Mouse (Mus musculus) lung, embryonic 15.5 days (tissue): Measurements from ENCODE around the gene Tbk1. TPM values are rescaled to one million over a fixed set of nuclear protein-coding genes. Genes with fewer than 3 reads are reported as not detected.

Experiments used
- ATAC-seq: fragments of 200-750 bp; cut with Nextera tagmentation; 2 replicates; pipeline ENCODE4 v1.8.0; 2017; ENCODE audit warnings: moderate number of reproducible peaks, borderline replicate concordance; ENCODE audit not compliant: low FRiP score, low TSS enrichment; ENCODE audit errors: extremely low read depth
- H3K27ac ChIP-seq: fragments of 300-500 bp; sonication (generic); 2 replicates; pipeline ENCODE4 v1.5.1; 2015; ENCODE audit warnings: moderate library complexity, mild to moderate bottlenecking, inconsistent platforms
- H3K27me3 ChIP-seq: fragments of 300-500 bp; sonication (generic); 2 replicates; pipeline ENCODE4 v1.6.1; 2015; ENCODE audit warnings: inconsistent platforms
- H3K36me3 ChIP-seq: fragments of 300-500 bp; sonication (generic); 2 replicates; pipeline ENCODE4 v1.6.1; 2015; ENCODE audit warnings: inconsistent platforms
- H3K4me1 ChIP-seq: fragments of 300-500 bp; sonication (generic); 2 replicates; pipeline ENCODE4 v1.6.1; 2015; ENCODE audit warnings: inconsistent platforms
- H3K4me2 ChIP-seq: fragments of 300-500 bp; sonication (generic); 2 replicates; pipeline ENCODE4 v1.6.1; 2015; ENCODE audit warnings: inconsistent platforms, mild to moderate bottlenecking, moderate library complexity
- H3K4me3 ChIP-seq: fragments of 300-500 bp; sonication (generic); 2 replicates; pipeline ENCODE4 v1.5.1; 2015; ENCODE audit warnings: mild to moderate bottlenecking, inconsistent platforms
- H3K9ac ChIP-seq: fragments of 300-500 bp; sonication (generic); 2 replicates; pipeline ENCODE4 v1.6.1; 2015; ENCODE audit warnings: inconsistent platforms
- H3K9me3 ChIP-seq: fragments of 300-500 bp; sonication (generic); 2 replicates; pipeline ENCODE4 v1.6.1; 2016; ENCODE audit warnings: inconsistent platforms
- WGBS: fragments of 180-500 bp; shearing (Covaris S2); methylation state at CpG from one replicate; pipeline ENCODE4 v1.1.7; 2015; 5-methylcytosine and 5-hydroxymethylcytosine counted together
- polyA plus RNA-seq: library from polyadenylated mRNA; unstranded; fragments of >200 nt; fragmentation: Nextera tagmentation; extraction: Ambion mirVana; gene quantifications from 2 replicates; pipeline ENCODE4 v1.2.1, GENCODE M21; 2015

Gene Tbk1
- polyA plus RNA-seq, 1 experiment from 2014 or later: 36.7 TPM

DNA sequence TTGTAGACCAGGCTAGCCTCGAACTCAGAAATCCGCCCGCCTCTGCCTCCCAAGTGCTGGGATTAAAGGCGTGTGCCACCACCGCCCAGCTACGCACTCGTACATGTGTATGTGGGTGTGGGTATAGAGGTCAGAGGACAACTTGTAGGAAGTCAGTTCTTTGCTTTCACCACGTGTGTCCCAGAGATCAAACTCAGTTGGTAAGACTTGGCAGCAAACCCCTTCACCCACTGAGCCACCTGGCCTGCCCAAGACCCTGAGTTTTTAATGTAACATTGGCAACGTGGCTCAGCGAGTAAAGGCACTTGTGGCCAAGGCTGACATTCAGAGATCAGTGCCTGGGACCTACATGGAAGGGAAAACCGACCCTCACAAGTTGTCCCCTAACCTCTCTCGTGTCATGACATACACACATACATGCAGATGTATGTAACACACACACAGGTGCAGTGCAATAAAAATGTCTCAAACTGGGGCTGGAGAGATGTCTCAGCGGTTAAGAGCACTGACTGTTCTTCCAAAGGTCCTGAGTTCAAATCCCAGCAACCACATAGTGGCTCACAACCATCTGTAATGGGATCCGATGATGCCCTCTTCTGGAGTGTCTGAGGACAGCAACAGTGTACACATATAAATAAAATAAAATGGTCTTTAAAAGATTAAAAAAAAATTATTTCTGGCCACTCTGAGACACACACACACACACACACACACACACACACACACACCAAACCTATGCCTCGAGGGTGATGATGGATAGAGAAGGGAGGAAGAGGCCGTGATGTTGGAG, 78.6 kb downstream of the Tbk1 start:
- Histone ChIP-seq H3K9me3 (no peaks in the 10 kb centered on the region), H3K27ac (no peak overlapping the region), H3K36me3 (no peaks in the 10 kb centered on the region), H3K9ac (no peak overlapping the region), H3K4me2 (no peak overlapping the region), H3K4me3 (no peak overlapping the region), H3K27me3 (no peaks in the 10 kb centered on the region), H3K4me1 (peaks cover 30% of the 10 kb centered on the region)
- ATAC-seq: no peak
- WGBS: 82% methylated on average over 16 of the region's 16 CpGs

DNA sequence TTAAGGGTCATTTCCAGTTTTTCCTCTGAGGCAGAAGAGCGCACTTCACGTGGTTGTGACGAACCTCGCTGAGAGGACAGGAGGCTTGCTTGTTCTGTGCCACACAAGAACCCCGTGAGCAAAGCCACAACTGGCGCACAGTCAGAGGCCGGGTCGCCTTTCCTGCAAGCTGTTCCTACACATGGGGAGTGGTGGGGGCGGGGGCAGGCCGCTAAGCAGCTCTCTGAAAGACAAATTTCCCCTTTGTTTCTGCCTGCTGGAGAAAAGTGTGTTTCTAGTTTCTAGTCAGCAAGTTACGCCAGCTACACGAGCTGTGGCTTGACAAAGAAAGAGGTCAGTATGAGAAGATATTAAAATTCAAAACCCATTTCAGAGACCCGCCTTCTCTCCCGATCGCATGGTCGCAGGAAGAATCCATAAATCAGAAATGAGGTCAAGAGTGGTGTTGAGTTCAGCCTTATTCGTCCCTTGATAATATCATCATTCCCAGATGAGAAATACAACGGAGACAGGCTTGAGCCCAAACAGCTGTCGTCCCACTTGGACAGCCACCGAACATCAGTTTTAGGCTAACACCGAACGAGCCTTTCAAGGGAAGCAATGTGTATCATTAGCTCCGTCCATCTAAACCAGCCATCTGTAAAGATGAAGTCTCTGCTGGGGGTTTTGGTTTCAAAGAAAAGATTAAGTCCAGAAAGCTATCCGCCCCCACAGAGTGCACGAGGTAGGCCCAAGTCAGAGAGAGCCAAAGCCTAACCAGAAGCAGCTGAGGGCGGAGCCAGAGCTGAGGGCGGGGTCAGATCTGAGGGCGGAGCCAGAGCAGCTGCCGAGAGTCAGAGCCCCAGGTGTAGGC, 79.6 kb downstream of the Tbk1 start:
- peaks cover 30% of the 10 kb centered on the region for H3K4me1 ChIP-seq
- 27% methylated on average over 29 of the region's 29 CpGs for WGBS
- no peak overlapping the region for H3K9ac ChIP-seq
- H3K27me3 ChIP-seq: no peaks in the 10 kb centered on the region
- H3K36me3 ChIP-seq: no peaks in the 10 kb centered on the region
- H3K4me2 ChIP-seq: peak overlapping the region; percentile 17; the same call in 1 of the 2 replicates
- H3K9me3 ChIP-seq: no peaks in the 10 kb centered on the region
- peak overlapping the region; percentile 32 for H3K27ac ChIP-seq
- ATAC-seq: peak; percentile 44; the same call in 1 of the 2 replicates
- no peak overlapping the region for H3K4me3 ChIP-seq

GRCm38 (mm10) chr10:121505929-121506328, 80.7 kb downstream of the Tbk1 start:
- peaks cover 31% of the 10 kb centered on the region for H3K4me1 ChIP-seq
- H3K27me3 ChIP-seq: no peaks in the 10 kb centered on the region
- peak overlapping the region; percentile 66 for H3K4me2 ChIP-seq
- H3K4me3 ChIP-seq: no peak overlapping the region
- H3K36me3 ChIP-seq: no peaks in the 10 kb centered on the region
- 38% methylated on average over 7 of the region's 7 CpGs for WGBS
- H3K27ac ChIP-seq: peak overlapping the region; percentile 83
- ATAC-seq: no peak
- H3K9me3 ChIP-seq: no peaks in the 10 kb centered on the region
- peak overlapping the region; percentile 40; the same call in 1 of the 2 replicates for H3K9ac ChIP-seq

- WGBS: 15% methylated on average over 35 of the region's 35 CpGs
- peak; percentile 82 for ATAC-seq
- Histone ChIP-seq H3K4me1 (peaks cover 33% of the 10 kb centered on the region), H3K4me2 (peak overlapping the region; percentile 66), H3K27me3 (no peaks in the 10 kb centered on the region), H3K4me3 (peak overlapping the region; percentile 41), H3K27ac (peak overlapping the region; percentile 83), H3K36me3 (no peaks in the 10 kb centered on the region), H3K9ac (peak overlapping the region; percentile 40), H3K9me3 (no peaks in the 10 kb centered on the region)
Measured at GRCm38 (mm10) chr10:121504973-121505911, 81.3 kb downstream of the Tbk1 start.

DNA sequence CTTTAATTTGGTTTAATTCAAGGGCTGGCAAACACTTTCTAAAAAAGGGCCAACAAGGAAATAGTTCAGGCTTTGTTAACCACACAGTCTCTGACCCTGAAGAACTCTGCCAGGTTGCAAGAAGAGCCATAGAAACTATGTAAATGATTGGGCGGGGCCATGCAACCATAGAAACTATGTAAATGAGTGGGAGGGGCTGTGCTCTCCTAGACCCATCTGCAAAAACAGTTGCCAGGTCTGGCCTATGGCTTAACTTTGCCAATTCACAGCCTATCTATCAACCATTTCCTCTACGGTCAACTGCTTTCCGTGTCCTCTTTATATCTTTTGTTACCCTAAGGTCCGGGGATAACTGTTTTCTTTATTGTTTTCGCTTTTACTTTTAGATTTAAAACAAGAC, 85.4 kb downstream of the Tbk1 start:
- no peaks in the 10 kb centered on the region for H3K9me3 ChIP-seq
- H3K4me3 ChIP-seq: no peak overlapping the region
- H3K36me3 ChIP-seq: no peaks in the 10 kb centered on the region
- H3K9ac ChIP-seq: no peak overlapping the region
- no peaks in the 10 kb centered on the region for H3K27me3 ChIP-seq
- H3K4me1 ChIP-seq: peaks cover 36% of the 10 kb centered on the region
- WGBS: 57% methylated on average over 5 of the region's 5 CpGs
- ATAC-seq: no peak
- no peak overlapping the region for H3K4me2 ChIP-seq
- peak overlapping the region; percentile 20; the same call in 1 of the 2 replicates for H3K27ac ChIP-seq

DNA sequence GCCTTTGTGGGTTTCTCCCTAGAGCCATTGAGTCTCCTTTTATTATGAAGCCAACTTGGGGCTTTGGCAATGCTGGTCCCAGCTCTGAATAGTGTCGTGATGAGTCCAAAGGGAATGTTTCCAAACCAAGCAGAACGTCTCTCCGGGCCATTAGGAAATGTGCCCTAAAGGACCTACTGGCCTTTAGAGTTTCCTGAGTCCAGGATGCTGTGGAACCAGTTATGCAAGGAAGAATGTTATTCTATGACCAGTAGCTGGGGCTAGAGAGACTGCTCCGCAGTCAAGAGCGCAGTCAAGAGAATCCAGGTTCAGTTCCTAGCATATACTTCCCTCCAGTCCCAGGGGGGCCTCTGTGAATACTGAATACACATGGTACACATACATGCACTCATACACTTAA, 86.6 kb downstream of the Tbk1 start:
- no peak for ATAC-seq
- Histone ChIP-seq H3K27me3 (no peaks in the 10 kb centered on the region), H3K9ac (no peak overlapping the region), H3K4me2 (no peak overlapping the region), H3K27ac (peak overlapping the region; percentile 33; the same call in 1 of the 2 replicates), H3K36me3 (no peaks in the 10 kb centered on the region), H3K9me3 (no peaks in the 10 kb centered on the region), H3K4me3 (no peak overlapping the region), H3K4me1 (peaks cover 26% of the 10 kb centered on the region)
- 40% methylated on average over 5 of the region's 5 CpGs for WGBS

DNA sequence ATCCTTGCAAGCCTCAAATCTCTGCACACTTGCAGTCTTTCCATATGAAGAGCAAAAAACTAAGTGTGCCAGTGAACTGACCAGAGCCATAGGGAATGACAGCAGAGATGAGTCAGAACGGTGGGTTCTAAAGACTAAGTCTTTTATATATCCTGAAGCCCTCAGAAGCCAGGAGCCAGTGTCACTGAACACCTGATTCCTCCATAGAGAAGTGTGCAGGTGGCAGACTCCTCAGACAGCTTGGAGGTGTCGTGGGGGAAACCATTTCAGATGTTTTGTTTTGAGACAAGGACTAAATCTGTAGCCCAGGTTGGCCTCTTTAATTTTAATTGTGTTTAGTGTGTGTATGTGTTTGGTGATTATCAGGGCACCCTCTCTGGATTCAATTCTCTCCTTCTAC, 87.5 kb downstream of the Tbk1 start:
- Histone ChIP-seq H3K36me3 (no peaks in the 10 kb centered on the region), H3K9me3 (no peaks in the 10 kb centered on the region), H3K27me3 (no peaks in the 10 kb centered on the region), H3K9ac (no peak overlapping the region), H3K4me2 (no peak overlapping the region), H3K4me1 (peaks cover 24% of the 10 kb centered on the region), H3K27ac (peak overlapping the region; percentile 25; the same call in 1 of the 2 replicates), H3K4me3 (no peak overlapping the region)
- ATAC-seq: no peak
- 51% methylated on average over 2 of the region's 2 CpGs for WGBS

DNA sequence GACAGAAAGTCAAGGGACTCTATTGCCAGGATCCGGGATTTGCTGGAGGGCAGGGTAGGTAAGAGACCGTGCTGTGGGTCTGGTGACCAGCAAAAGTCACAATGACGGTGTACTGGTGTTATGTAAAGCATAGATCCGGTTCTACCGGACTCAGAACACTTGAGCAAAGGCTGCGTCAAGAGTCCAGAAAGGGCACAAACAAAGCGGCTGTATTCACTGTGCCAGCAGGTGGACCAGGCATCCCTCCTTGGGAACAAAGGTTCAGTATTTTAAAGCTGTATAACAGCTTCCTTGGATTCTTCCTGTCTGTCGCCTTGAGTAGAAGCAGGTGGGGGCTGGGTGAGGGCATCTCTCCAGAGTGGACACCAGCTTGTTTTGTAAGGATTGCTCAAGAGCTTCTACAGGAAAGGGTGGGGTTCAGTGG, 88.1 kb downstream of the Tbk1 start:
- peak; percentile 47 for ATAC-seq
- Histone ChIP-seq H3K9me3 (no peaks in the 10 kb centered on the region), H3K9ac (no peak overlapping the region), H3K27ac (peak overlapping the region; percentile 91), H3K4me2 (peak overlapping the region; percentile 32), H3K4me3 (no peak overlapping the region), H3K27me3 (no peaks in the 10 kb centered on the region), H3K4me1 (peaks cover 24% of the 10 kb centered on the region), H3K36me3 (no peaks in the 10 kb centered on the region)
- 48% methylated on average over 8 of the region's 8 CpGs for WGBS

GRCm38 (mm10) chr10:121497968-121498367, 88.6 kb downstream of the Tbk1 start:
- Histone ChIP-seq H3K4me1 (peaks cover 24% of the 10 kb centered on the region), H3K27ac (peak overlapping the region; percentile 91), H3K9me3 (no peaks in the 10 kb centered on the region), H3K4me2 (peak overlapping the region; percentile 32), H3K4me3 (no peak overlapping the region), H3K9ac (no peak overlapping the region), H3K27me3 (no peaks in the 10 kb centered on the region), H3K36me3 (no peaks in the 10 kb centered on the region)
- 58% methylated on average over 7 of the region's 7 CpGs for WGBS
- ATAC-seq: no peak

- Histone ChIP-seq H3K27me3 (no peaks in the 10 kb centered on the region), H3K9me3 (no peaks in the 10 kb centered on the region), H3K4me3 (no peak overlapping the region), H3K9ac (no peak overlapping the region), H3K27ac (peak overlapping the region; percentile 36; the same call in 1 of the 2 replicates), H3K36me3 (no peaks in the 10 kb centered on the region), H3K4me2 (no peak overlapping the region), H3K4me1 (peaks cover 24% of the 10 kb centered on the region)
- ATAC-seq: peak; percentile 43; the same call in 1 of the 2 replicates
- 48% methylated on average over 7 of the region's 7 CpGs for WGBS
Measured at GRCm38 (mm10) chr10:121496616-121497015, 90.0 kb downstream of the Tbk1 start.
